Mouse (Mus musculus) ES-E14 (cell line): ENCODE results near the gene Pdzk1. TPM values are rescaled to one million over a fixed set of nuclear protein-coding genes. Genes with fewer than 3 reads are reported as not detected.

Experiments used
- DNase-seq: peaks from one replicate; pipeline ENCODE4 v3.0.0-alpha.2; 2013; ENCODE audit warnings: low read depth, low spot score
- H3K27ac ChIP-seq: 2 replicates; pipeline ENCODE4 v1.5.1; 2012; ENCODE audit warnings: low read depth, mild to moderate bottlenecking, low read length, moderate library complexity, mixed read lengths; ENCODE audit not compliant: poor library complexity, insufficient read depth, severe bottlenecking
- H3K36me3 ChIP-seq: 2 replicates; pipeline ENCODE4 v1.6.1; 2012; ENCODE audit warnings: mild to moderate bottlenecking, low read length, moderate library complexity, mixed read lengths; ENCODE audit not compliant: control insufficient read depth, poor library complexity, insufficient read depth, severe bottlenecking
- H3K4me1 ChIP-seq, 2 experiments: fragments of 150-350 bp in 1 of 2; sonication (generic) in 1 of 2; 2 replicates each; pipeline ENCODE4 v1.6.1; 2012; ENCODE audit warnings: low read length in 2 of 2, mild to moderate bottlenecking in 1 of 2, mixed read lengths in 1 of 2; ENCODE audit not compliant: control insufficient read depth in 2 of 2, insufficient read depth in 2 of 2, poor library complexity in 1 of 2
- H3K4me3 ChIP-seq, 2 experiments: fragments of 150-350 bp in 1 of 2; sonication (generic) in 1 of 2; 2 replicates each; pipeline ENCODE4 v1.5.1; 2012; ENCODE audit warnings: low read length in 2 of 2, low read depth in 1 of 2, mild to moderate bottlenecking in 1 of 2, mixed read lengths in 1 of 2; ENCODE audit not compliant: insufficient read depth in 1 of 2, poor library complexity in 1 of 2, severe bottlenecking in 1 of 2
- H3K9ac ChIP-seq: 2 replicates; pipeline ENCODE4 v1.6.1; 2012; ENCODE audit warnings: low read depth, mild to moderate bottlenecking, low read length, mixed read lengths; ENCODE audit not compliant: poor library complexity, insufficient read depth, severe bottlenecking
- H3K9me3 ChIP-seq: fragments of 150-350 bp; sonication (generic); 2 replicates; pipeline ENCODE4 v1.6.1; 2012; ENCODE audit warnings: low read depth, mild to moderate bottlenecking, low read length; ENCODE audit not compliant: control insufficient read depth, insufficient read depth
- CHD2 ChIP-seq: IDR thresholded peaks from 2 replicates; pipeline ENCODE4 v1.6.1; 2014; ENCODE audit warnings: mild to moderate bottlenecking, low read depth, low read length, inconsistent platforms
- HCFC1 ChIP-seq: IDR thresholded peaks from 2 replicates; pipeline ENCODE4 v1.6.1; 2012; ENCODE audit warnings: low read length, inconsistent platforms, borderline replicate concordance; ENCODE audit not compliant: insufficient read depth
- MAFK ChIP-seq: IDR thresholded peaks from 2 replicates; pipeline ENCODE4 v1.6.1; 2014; ENCODE audit warnings: mild to moderate bottlenecking, low read depth, low read length, inconsistent platforms; ENCODE audit not compliant: insufficient read depth
- ZC3H11A ChIP-seq: IDR thresholded peaks from 2 replicates; pipeline ENCODE4 v1.6.1; 2012; ENCODE audit warnings: low read depth, mild to moderate bottlenecking, inconsistent platforms, low read length, borderline replicate concordance
- ZNF384 ChIP-seq: IDR thresholded peaks from 2 replicates; pipeline ENCODE4 v1.6.1; 2012; ENCODE audit warnings: low read depth, low read length, inconsistent platforms
- in situ Hi-C, 2 experiments: fragments of 600-800 bp; cut with MboI; formaldehyde crosslinking; loops; one replicate each; pipeline ENCODE4 v1.15.1; 2025; ENCODE audit warnings: low sequenced_read_pairs in 2 of 2, inconsistent platforms in 1 of 2; ENCODE audit not compliant: unreplicated experiment in 2 of 2
- total RNA-seq: library from RNA; depleted of rRNA; stranded (reverse); fragments of 300-350 nt; gene quantifications from 2 replicates; pipeline ENCODE4 v1.2.3, GENCODE M21; 2012

Gene Pdzk1
- total RNA-seq, 1 experiment = 3.0 TPM

DNA sequence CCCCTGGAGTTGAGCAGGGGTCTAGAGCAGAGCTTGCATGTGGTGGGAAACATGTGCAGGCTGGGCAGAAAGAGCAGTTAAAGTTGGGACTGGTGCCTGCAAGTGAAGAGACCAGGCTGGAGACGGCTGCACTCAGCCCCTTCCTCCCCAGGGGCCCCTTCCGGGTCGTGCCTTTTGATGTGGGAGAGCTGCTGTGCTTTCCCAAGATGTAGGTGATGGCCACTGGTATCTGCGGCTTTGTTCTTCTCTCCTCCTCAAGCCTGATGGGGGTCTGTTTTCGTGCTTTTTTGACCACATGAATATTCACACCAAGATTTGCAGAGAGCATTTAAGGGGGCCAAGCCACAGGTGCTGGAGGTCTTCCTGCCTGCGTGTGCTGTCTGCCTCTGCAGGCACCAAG lies 18.6 kb downstream of the Pdzk1 start:
- Histone ChIP-seq H3K9ac (no peak overlapping the region), H3K4me1 (no peaks in the 10 kb centered on the region), H3K9me3 (no peaks in the 10 kb centered on the region), H3K4me3 (no peak overlapping the region), H3K27ac (no peak overlapping the region), H3K36me3 (no peaks in the 10 kb centered on the region)
- in situ Hi-C loops = no loop called here
- DNase-seq = no peak
- TF ChIP-seq ZC3H11A = no peak
- no peak for TF ChIP-seq MAFK

DNA sequence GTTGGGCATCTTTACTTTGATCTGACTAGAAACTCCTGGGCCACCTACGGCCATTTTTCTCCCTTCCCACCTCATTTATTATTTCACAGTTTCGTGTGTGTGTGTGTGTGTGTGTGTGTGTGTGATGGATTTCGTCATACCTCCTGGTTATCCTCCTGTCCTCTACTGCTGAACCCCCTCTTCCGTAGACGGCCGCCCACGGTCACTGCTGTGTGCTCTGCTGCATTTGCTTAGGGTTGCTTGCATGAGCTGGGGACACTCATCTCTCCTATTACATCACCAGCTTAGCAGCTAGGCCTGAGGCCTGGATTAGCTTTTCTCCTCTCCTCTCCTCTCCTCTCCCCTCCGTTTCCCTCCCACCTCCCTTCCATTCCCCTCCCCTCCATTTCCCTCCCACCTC lies 19.4 kb downstream of the Pdzk1 start:
- no peak overlapping the region for H3K4me3 ChIP-seq
- in situ Hi-C loops = no loop called here
- DNase-seq = no peak

DNA sequence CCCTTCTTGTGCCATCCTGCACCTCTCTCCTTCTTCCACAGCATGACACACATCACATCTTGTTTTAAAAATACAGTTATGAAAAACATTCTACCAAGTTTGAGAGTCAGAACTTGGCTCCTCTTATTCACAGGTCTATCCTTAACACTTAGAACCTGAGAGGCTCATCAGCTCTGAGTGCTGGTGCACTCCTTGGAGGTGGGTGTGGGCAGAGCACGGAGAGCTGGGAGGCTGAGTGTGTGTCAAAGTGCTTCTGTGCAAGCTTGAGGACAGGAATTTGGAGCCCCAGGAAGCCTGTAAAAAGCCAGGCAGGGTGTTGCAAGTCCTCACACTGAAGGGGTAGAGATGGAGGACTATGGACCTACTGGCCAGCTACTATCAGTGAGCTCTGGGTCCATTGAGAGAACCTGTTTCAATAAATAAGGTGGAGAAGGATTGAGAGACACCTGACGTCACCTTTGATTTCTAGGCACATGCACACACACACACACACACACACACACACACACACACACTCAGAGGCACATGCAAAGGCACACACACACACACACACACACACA lies 20.2 kb downstream of the Pdzk1 start:
- no peak for DNase-seq
- no peak for TF ChIP-seq MAFK
- TF ChIP-seq CHD2 = no peak
- no peak for TF ChIP-seq HCFC1
- no peak for TF ChIP-seq ZC3H11A
- no peak for TF ChIP-seq ZNF384
- H3K36me3 ChIP-seq = no peaks in the 10 kb centered on the region
- H3K4me1 ChIP-seq = no peaks in the 10 kb centered on the region
- H3K9ac ChIP-seq = no peak overlapping the region
- in situ Hi-C loops = no loop called here
- H3K27ac ChIP-seq = no peak overlapping the region
- no peak overlapping the region for H3K4me3 ChIP-seq
- no peaks in the 10 kb centered on the region for H3K9me3 ChIP-seq

More for the DNA sequence above, 19.4 kb downstream of the Pdzk1 start:
- TF ChIP-seq CHD2 = no peak
- no peak for TF ChIP-seq ZNF384
- no peak overlapping the region for H3K27ac ChIP-seq
- no peaks in the 10 kb centered on the region for H3K9me3 ChIP-seq
- H3K36me3 ChIP-seq = no peaks in the 10 kb centered on the region
- no peak overlapping the region for H3K9ac ChIP-seq
- H3K4me1 ChIP-seq = no peaks in the 10 kb centered on the region

DNA sequence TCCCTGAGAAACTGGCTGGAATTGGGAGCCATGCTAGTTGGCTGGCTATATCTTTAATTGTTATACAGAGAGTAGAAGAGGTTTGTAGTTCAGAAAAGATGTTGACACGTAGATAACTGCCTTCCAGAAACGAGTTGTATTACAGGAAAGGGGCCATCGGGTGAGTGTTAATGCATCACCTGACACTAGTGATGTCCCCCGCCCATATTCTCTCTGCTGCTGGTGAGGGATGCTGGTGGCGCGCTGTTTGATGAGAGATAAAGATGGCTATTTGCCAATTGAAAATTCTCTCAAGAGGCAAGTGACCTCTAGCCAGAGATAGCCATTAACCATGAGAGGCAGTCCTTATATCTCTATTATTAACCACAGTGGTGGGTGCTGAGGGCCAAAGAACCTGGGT lies 23.5 kb downstream of the Pdzk1 start:
- TF ChIP-seq ZC3H11A = no peak
- TF ChIP-seq HCFC1 = no peak
- no peak for TF ChIP-seq ZNF384
- TF ChIP-seq MAFK = no peak
- no peak for TF ChIP-seq CHD2
- Histone ChIP-seq H3K9me3 (no peaks in the 10 kb centered on the region), H3K36me3 (no peaks in the 10 kb centered on the region), H3K27ac (no peak overlapping the region), H3K4me1 (no peaks in the 10 kb centered on the region), H3K4me3 (no peak overlapping the region), H3K9ac (no peak overlapping the region)
- in situ Hi-C loops = no loop called here
- DNase-seq = no peak

DNA sequence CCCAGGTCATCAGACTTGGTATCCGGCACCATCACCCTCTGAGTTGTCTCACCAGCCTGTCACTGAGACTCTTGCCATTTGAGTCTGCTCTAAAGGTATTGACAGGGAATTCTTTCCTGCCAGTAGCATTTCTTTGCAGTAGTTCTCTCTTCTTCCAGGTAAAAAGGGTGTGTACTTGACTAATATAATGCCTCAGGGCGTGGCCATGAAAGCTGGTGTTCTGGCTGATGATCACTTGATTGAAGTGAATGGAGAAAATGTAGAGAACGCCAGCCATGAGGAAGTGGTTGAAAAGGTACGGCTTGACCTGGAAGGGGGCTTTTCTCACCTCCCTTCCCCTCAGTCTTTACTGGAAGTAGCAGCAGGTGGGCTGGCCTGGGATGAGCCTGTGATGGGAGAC lies 25.3 kb downstream of the Pdzk1 start:
- Histone ChIP-seq H3K4me1 (no peaks in the 10 kb centered on the region), H3K9ac (no peak overlapping the region), H3K27ac (no peak overlapping the region), H3K9me3 (no peaks in the 10 kb centered on the region), H3K36me3 (no peaks in the 10 kb centered on the region), H3K4me3 (no peak overlapping the region)
- TF ChIP-seq MAFK = no peak
- TF ChIP-seq ZC3H11A = no peak
- in situ Hi-C loops = no loop called here
- peak; percentile 24 for DNase-seq
